Mouse (Mus musculus) kidney, embryonic 14.5 days (tissue): ENCODE measurements at regions not wholly inside any gene's neighbourhood (a gene's known extent, or its start where the extent isn't known, plus 50 kb on each side); places are given as distances from the start of the nearest gene placed in this dataset.

ENCODE experiments used
- ATAC-seq: fragments of 200-750 bp; cut with Nextera tagmentation; 2 replicates; pipeline ENCODE4 v1.8.0; 2017; ENCODE audit warnings: moderate number of reproducible peaks, mild to moderate bottlenecking, moderate TSS enrichment, moderate library complexity; ENCODE audit not compliant: low FRiP score, low TSS enrichment
- H3K27ac ChIP-seq: fragments of 300-500 bp; sonication (generic); 2 replicates; pipeline ENCODE4 v1.5.1; 2014; ENCODE audit warnings: low read depth, mild to moderate bottlenecking, low read length, moderate library complexity, mixed read lengths
- H3K27me3 ChIP-seq: fragments of 300-500 bp; sonication (generic); 2 replicates; pipeline ENCODE4 v1.6.1; 2014; ENCODE audit warnings: mild to moderate bottlenecking, low read length; ENCODE audit not compliant: control insufficient read depth, insufficient read depth
- H3K36me3 ChIP-seq: fragments of 300-500 bp; sonication (generic); 2 replicates; pipeline ENCODE4 v1.6.1; 2014; ENCODE audit warnings: low read length, mixed read lengths; ENCODE audit not compliant: control insufficient read depth, insufficient read depth
- H3K4me1 ChIP-seq: fragments of 300-500 bp; sonication (generic); 2 replicates; pipeline ENCODE4 v1.6.1; 2014; ENCODE audit warnings: low read length, mixed read lengths; ENCODE audit not compliant: control insufficient read depth, insufficient read depth
- H3K4me2 ChIP-seq: fragments of 300-500 bp; sonication (generic); replicated peaks from 2 replicates; pipeline ENCODE4 v1.6.1; 2014; ENCODE audit warnings: low read depth, mild to moderate bottlenecking, low read length
- H3K4me3 ChIP-seq: fragments of 300-500 bp; sonication (generic); 2 replicates; pipeline ENCODE4 v1.5.1; 2014; ENCODE audit warnings: mild to moderate bottlenecking, low read length
- H3K9ac ChIP-seq: fragments of 300-500 bp; sonication (generic); 2 replicates; pipeline ENCODE4 v1.6.1; 2014; ENCODE audit warnings: low read depth, mild to moderate bottlenecking, low read length, moderate library complexity
- H3K9me3 ChIP-seq: fragments of 300-500 bp; sonication (generic); 2 replicates; pipeline ENCODE4 v1.6.1; 2016; ENCODE audit warnings: low read length; ENCODE audit not compliant: control insufficient read depth
- WGBS: fragments of 180-500 bp; shearing (Covaris S2); extraction: QIAGEN DNeasy Blood & Tissue Kit; methylation state at CpG from one replicate; pipeline ENCODE4 v1.1.7; 2014; 5-methylcytosine and 5-hydroxymethylcytosine counted together

GRCm38 (mm10) chr14:48942882-48943281, 123.0 kb upstream of the Ap5m1 start:
- Histone ChIP-seq H3K27ac (no peak overlapping the region), H3K9ac (no peak overlapping the region), H3K27me3 (no peaks in the 10 kb centered on the region), H3K4me1 (no peaks in the 10 kb centered on the region), H3K36me3 (no peaks in the 10 kb centered on the region), H3K9me3 (no peaks in the 10 kb centered on the region), H3K4me3 (no peak overlapping the region), H3K4me2 (no peak overlapping the region)
- no peak for ATAC-seq
- WGBS = 81% methylated on average over 10 of the region's 10 CpGs

GRCm38 (mm10) chr14:48930886-48931285, 135.0 kb upstream of the Ap5m1 start:
- 89% methylated on average over 9 of the region's 9 CpGs for WGBS
- no peaks in the 10 kb centered on the region for H3K27me3 ChIP-seq
- H3K36me3 ChIP-seq = no peaks in the 10 kb centered on the region
- no peak overlapping the region for H3K4me3 ChIP-seq
- H3K4me2 ChIP-seq = no peak overlapping the region
- no peaks in the 10 kb centered on the region for H3K4me1 ChIP-seq
- H3K9ac ChIP-seq = no peak overlapping the region
- no peaks in the 10 kb centered on the region for H3K9me3 ChIP-seq
- ATAC-seq = no peak
- no peak overlapping the region for H3K27ac ChIP-seq

- H3K9me3 ChIP-seq = no peaks in the 10 kb centered on the region
- H3K27ac ChIP-seq = no peak overlapping the region
- no peak overlapping the region for H3K4me3 ChIP-seq
- H3K9ac ChIP-seq = no peak overlapping the region
- H3K27me3 ChIP-seq = no peaks in the 10 kb centered on the region
- H3K4me2 ChIP-seq = no peak overlapping the region
- 71% methylated on average over 1 of the region's 1 CpGs for WGBS
- no peaks in the 10 kb centered on the region for H3K36me3 ChIP-seq
- no peak for ATAC-seq
- H3K4me1 ChIP-seq = no peaks in the 10 kb centered on the region
Observed at GRCm38 (mm10) chr14:48925870-48926269, 140.0 kb upstream of the Ap5m1 start.

- Histone ChIP-seq H3K36me3 (no peaks in the 10 kb centered on the region), H3K9ac (no peak overlapping the region), H3K27ac (no peak overlapping the region), H3K27me3 (no peaks in the 10 kb centered on the region), H3K4me3 (no peak overlapping the region), H3K9me3 (no peaks in the 10 kb centered on the region), H3K4me2 (no peak overlapping the region), H3K4me1 (no peaks in the 10 kb centered on the region)
- WGBS = 63% methylated on average over 13 of the region's 13 CpGs
- ATAC-seq = no peak
Observed at GRCm38 (mm10) chr14:48909420-48909819, 156.5 kb upstream of the Ap5m1 start.

- ATAC-seq = no peak
- WGBS = 82% methylated on average over 14 of the region's 14 CpGs
Observed at GRCm38 (mm10) chr14:48907991-48908698, 157.8 kb upstream of the Ap5m1 start.

GRCm38 (mm10) chr14:48907403-48907973, 158.4 kb upstream of the Ap5m1 start:
- no peak overlapping the region for H3K4me3 ChIP-seq
- no peaks in the 10 kb centered on the region for H3K27me3 ChIP-seq
- no peak overlapping the region for H3K9ac ChIP-seq
- 79% methylated on average over 6 of the region's 6 CpGs for WGBS
- no peak for ATAC-seq
- H3K4me1 ChIP-seq = no peaks in the 10 kb centered on the region
- H3K27ac ChIP-seq = no peak overlapping the region
- no peaks in the 10 kb centered on the region for H3K36me3 ChIP-seq
- H3K4me2 ChIP-seq = no peak overlapping the region
- H3K9me3 ChIP-seq = no peaks in the 10 kb centered on the region

More at GRCm38 (mm10) chr14:48907991-48908698, 157.8 kb upstream of the Ap5m1 start:
- Histone ChIP-seq H3K4me1 (no peaks in the 10 kb centered on the region), H3K36me3 (no peaks in the 10 kb centered on the region), H3K9me3 (no peaks in the 10 kb centered on the region), H3K4me3 (no peak overlapping the region), H3K27me3 (no peaks in the 10 kb centered on the region), H3K9ac (no peak overlapping the region), H3K27ac (no peak overlapping the region), H3K4me2 (no peak overlapping the region)

GRCm38 (mm10) chr14:48906956-48907355, 158.9 kb upstream of the Ap5m1 start:
- no peaks in the 10 kb centered on the region for H3K9me3 ChIP-seq
- no peak overlapping the region for H3K4me2 ChIP-seq
- H3K27ac ChIP-seq = no peak overlapping the region
- H3K27me3 ChIP-seq = no peaks in the 10 kb centered on the region
- ATAC-seq = no peak
- 90% methylated on average over 1 of the region's 1 CpGs for WGBS
- H3K4me3 ChIP-seq = no peak overlapping the region
- no peak overlapping the region for H3K9ac ChIP-seq
- H3K36me3 ChIP-seq = no peaks in the 10 kb centered on the region
- no peaks in the 10 kb centered on the region for H3K4me1 ChIP-seq

GRCm38 (mm10) chr14:48904576-48904975, 161.3 kb upstream of the Ap5m1 start:
- H3K4me1 ChIP-seq = no peaks in the 10 kb centered on the region
- no peak overlapping the region for H3K27ac ChIP-seq
- no peak overlapping the region for H3K4me2 ChIP-seq
- H3K9ac ChIP-seq = no peak overlapping the region
- H3K27me3 ChIP-seq = no peaks in the 10 kb centered on the region
- no peaks in the 10 kb centered on the region for H3K36me3 ChIP-seq
- ATAC-seq = no peak
- no peaks in the 10 kb centered on the region for H3K9me3 ChIP-seq
- WGBS = 89% methylated on average over 1 of the region's 1 CpGs
- H3K4me3 ChIP-seq = no peak overlapping the region

GRCm38 (mm10) chr14:48903526-48903925, 162.4 kb upstream of the Ap5m1 start:
- Histone ChIP-seq H3K4me1 (no peaks in the 10 kb centered on the region), H3K9me3 (no peaks in the 10 kb centered on the region), H3K27ac (no peak overlapping the region), H3K4me3 (no peak overlapping the region), H3K4me2 (no peak overlapping the region), H3K27me3 (no peaks in the 10 kb centered on the region), H3K9ac (no peak overlapping the region), H3K36me3 (no peaks in the 10 kb centered on the region)
- 37% methylated on average over 5 of the region's 5 CpGs for WGBS
- ATAC-seq = no peak
